Mouse (Mus musculus) heart, postnatal 0 days (tissue): ENCODE measurements around the gene Tmem143.

Source experiments
- CTCF ChIP-seq: IDR thresholded peaks from 2 replicates; pipeline ENCODE4 v1.5.1; 2016; ENCODE audit warnings: antibody characterized with exemption, control low read depth, low read depth
- EP300 ChIP-seq: IDR thresholded peaks from 2 replicates; pipeline ENCODE4 v1.6.1; 2016; ENCODE audit warnings: antibody characterized with exemption, low read depth

DNA sequence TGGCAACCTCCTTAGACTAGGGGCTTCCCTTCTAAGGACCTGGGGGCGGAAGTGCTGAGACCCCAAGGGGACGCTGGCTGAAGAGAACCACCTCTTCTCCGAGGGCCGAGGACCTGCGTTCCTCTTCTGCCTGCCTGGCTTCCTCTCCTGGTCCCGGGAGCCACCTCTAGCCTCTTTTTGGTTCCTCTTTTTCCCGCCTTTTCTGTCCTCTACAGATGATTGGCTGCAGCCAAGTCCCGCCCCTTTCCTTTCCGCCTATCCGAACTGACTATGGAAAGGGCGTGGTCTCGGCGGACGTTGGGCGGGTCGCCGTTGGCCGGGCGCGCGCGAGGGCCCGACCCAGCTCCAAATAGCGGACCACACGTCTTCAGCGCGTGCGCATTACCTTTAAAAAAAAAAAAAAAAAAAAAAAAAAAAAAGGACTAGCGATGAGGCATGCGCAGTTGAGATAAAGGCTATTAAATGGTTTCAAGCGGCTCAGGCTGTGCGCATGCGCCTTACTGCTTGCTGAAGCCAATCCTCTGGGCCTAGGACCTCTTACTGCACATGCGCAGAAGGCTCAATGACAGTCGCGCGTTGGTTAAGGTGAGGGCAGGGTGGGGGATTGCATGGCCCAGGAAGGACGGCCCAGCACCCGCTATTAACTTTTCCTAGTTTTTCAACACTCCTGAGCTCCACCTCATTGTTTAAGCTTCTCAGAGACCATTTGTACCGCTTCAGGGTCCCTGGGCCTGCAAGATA is at the start of gene Tmem143, which contains the start of gene Syngr4:
- TF ChIP-seq CTCF (no peak), EP300 (no peak)
